Mouse (Mus musculus) kidney, postnatal 4 days (tissue): ENCODE measurements at regions not wholly inside any gene's neighbourhood (a gene's known extent, or its start where the extent isn't known, plus 50 kb on each side); places are given as distances from the start of the nearest gene placed in this dataset.
A peak's percentile ranks its signal among the peaks of the same experiment; 100 is the strongest.

ENCODE experiments used
- DNase-seq, 2 experiments: peaks; one replicate each; pipeline ENCODE4 v3.0.0; 2021; ENCODE audit warnings: mixed read lengths in 2 of 2

GRCm38 (mm10) chr13:16676873-16677272, 665.2 kb downstream of the Inhba start:
- no peak for DNase-seq

- no peak for DNase-seq
These were observed 666.8 kb downstream of the Inhba start for GRCm38 (mm10) chr13:16678246-16679024.

DNA sequence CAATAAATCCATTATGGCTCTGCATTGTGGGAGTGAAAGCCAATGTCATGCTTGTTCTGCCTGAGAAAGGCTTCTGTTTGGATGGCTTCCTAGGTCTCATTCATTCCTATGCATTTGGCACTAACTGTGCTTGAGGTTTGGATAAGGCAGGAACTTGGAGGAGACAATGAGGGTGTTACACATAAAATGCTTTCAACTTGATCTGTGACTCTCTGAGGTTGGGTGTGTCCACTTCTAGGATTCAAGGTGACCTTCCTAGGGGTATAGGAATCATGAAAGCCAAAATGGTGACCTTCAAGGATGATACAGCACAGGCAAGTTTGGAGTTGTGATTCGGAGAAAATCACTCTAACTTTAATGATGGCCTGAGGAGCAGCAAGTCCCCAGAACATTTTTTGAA, 682.5 kb downstream of the Inhba start:
- DNase-seq: no peak

DNA sequence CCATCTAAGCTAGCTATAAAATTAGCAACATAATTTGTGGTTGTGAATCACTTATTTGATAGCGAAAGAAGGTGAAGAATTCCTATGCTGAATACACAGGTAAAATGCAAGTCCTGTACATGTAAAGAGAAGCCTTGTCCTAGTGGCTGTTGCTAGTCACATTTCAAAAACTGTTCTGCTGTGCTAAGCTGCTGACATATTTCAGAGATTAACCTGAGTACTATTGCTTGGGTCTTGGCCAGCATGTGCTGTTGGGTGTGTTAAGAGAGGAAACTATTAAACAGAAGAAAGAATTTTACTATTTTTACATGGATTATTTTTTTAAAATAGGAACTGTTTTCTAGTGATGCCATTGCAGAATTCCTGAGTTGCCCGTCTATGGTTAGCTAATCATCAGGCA, 689.3 kb downstream of the Inhba start:
- no peak for DNase-seq

GRCm38 (mm10) chr13:16702138-16702537, 690.5 kb downstream of the Inhba start:
- DNase-seq: no peak

DNA sequence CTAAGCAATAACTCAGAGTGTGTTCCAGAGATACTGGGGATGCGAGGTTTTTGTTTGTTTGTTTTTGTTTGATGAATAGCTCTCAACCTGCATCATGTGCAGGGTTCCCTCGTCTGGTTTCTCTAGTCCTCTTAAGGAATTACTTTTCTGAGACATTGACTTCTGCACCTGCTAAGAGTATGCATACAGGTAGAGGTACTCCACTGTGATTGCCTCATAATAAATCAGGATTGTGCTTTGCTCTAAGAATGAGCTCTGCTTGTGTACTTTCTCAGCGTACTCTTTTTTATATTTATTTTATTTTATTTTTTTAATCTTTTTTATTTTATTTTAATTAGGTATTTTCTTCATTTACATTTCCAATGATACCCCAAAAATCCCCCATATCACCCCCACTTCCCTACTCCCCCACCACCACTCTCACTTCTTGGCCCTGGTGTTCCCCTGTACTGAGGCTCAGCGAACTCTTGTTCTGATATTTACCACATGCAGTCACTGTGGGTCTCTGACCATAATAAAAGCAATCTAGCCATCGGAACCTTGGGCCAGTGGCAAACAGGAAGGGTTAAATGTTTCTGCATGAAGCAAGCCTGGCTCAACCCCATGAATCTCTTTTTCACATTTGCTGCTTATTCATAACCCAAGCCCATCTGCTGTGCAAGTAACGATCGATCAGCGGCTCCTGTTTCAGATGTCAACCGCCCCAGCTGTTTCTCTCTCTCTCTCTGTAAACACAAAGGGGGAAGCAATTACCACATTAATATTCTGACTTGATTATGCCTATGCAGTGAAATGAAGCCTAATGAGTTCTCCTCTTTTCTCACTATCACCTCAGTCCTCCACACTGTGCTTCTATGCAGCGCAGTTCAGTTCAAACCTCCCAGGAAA, 693.8 kb downstream of the Inhba start:
- DNase-seq: peak in 1 of 2 experiments; percentile 4

DNA sequence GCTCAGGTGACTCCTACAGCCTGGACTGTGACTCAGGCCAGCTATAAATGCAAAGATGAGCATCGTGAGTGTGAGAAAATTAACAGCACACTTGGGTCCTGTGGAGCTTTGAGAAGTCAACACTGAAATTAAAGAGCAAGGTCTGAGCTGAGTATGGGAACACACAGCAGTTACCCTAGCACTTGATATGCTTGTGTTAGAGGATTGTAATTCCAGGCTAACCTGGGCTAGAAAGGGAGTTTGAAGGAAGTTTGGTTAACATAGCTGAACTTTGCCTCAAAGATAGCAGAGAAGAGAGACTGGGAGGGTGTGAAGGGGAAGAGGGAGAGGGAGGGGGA, 694.4 kb downstream of the Inhba start:
- DNase-seq: no peak

GRCm38 (mm10) chr13:16715296-16715960, 703.8 kb downstream of the Inhba start:
- peak in 1 of 2 experiments; percentile 9 for DNase-seq

DNA sequence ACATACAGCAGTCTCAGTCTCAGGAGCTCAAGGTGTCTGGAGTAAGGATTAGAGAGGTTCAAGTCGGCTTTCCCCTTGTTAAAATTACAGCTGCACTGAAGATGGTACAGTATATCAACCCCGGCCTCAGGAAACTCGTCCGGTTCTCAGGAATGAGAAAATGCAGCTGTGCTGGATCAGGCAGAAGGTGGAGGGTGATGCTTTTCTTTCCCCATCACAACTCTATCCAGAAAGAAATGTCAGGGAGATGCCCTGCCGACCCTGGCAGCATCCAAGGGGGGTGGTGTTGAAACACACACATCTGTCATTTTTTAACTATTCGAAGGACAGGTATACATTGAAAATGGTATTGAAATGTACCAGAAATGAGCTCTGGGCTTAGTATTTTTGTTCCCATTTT, 704.7 kb downstream of the Inhba start:
- DNase-seq: peak in 1 of 2 experiments; percentile 6

DNA sequence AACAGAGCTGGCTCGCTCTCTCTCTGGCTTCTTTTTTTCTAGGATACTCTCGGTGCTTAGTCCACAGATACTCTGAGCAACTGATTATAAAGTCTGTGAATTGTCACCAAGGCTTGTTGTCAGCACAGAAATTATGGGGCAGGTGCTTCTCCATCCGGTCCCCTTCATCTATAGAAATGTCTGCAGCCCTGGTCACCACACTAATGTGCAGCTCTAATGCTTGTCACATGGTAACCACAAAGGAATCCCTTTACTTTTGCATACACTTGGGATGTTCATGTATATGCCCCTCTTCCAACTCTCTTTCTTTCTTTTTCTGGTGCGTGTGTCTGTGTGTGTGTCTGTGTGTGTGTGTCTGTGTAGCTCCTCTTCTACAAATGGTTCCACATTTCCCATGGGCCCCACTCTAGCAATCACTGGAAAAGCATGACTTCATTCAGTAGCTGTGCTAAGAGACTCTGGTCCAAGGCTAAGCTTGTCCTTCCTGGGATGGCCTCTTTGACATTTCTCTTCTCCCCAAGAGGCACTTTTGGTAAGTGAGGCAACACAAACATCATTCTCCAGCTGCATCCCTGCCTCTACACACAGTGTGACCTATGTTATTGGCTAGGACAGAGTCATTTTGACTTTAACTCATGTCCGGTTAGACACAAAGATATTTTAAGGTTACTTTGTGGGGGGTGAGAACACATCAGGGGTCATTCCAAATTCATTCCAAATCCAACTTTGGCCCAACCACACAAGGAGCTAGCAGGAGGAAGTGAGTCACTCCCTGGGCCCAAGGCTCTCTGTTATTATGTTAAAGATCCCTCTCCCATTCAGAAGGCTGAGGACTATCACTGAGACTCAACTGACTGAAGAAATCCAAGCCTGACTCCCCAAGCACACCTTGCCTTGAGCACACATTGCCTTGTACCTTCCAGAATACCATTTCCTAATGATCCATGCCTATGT, 705.4 kb downstream of the Inhba start:
- no peak for DNase-seq

GRCm38 (mm10) chr13:16720090-16720489, 708.4 kb downstream of the Inhba start:
- no peak for DNase-seq

- no peak for DNase-seq
These were observed 713.7 kb downstream of the Inhba start for GRCm38 (mm10) chr13:16725350-16725749.

DNA sequence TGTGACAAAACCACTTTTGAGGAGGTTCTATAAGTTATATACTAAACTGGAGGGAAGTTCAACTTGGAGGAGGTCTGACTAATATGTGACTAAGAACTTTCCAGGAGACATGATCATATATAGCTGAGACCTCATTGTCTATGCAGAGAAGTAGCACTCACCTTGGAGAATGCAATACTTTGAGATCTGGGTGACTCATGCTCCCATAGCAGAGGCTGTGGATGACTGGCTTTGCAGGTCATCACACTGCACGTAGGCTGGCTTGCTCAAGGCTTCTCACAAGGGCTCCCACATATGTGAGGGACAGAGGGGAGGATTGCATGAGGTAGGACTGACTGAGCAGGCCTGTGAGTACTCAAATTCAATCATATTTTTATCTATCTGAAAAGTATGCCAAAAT, 726.7 kb downstream of the Inhba start:
- no peak for DNase-seq

DNA sequence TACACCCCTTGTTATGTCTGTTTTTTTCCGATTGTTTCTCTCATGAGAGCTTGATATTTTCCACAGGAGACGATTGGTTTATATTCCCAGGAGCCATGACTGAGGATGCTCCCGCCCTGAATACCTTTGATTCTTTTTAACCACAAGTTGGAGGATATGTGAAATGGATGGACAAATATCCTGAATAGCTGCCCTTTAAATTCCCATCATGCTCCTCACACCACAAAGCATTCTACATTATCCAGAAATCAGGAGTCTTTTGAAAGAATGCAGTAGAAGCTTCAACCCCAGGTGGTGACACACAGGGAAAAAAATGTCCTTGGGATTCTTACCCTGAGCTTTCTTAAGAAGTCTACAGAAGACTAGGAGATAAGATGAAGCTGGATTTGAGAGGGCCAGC, 727.9 kb downstream of the Inhba start:
- DNase-seq: no peak

DNA sequence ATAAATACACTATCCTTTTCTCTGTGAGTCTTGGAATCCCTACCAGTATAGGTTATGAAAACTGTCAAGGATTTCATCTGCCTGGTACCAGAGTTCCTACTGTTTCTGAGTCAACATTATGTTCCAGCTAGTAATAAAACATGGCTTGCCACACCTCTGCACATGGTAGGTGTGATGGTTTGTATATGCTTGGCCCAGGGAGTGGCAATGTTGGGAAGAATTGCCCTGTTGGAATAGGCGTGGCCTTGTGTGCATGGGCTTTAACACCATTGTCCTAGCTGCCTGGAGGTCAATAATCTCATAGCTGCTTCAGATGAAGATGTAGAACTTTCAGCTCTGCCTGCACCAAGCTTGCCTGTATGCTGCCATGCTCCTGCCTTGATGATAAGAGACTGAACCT, 732.6 kb downstream of the Inhba start:
- no peak for DNase-seq

DNA sequence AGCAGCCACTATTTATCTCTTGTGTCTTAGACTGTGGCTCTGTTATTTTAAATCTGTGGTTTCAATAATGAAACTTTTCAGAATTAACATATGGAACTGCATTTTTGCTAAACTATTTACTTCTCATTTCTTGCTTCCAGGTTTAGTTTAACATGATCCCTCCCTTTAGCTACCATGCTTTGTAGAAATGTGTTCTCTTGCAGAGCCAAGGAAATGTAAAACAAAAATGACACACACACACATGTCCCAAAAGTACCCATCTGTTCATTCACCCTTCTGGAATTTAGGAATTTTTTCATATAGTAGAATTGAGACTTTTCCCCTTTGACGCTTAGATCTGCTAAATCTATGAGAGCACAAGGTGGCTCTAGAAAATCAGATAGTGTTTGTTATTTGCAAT, 734.0 kb downstream of the Inhba start:
- no peak for DNase-seq

DNA sequence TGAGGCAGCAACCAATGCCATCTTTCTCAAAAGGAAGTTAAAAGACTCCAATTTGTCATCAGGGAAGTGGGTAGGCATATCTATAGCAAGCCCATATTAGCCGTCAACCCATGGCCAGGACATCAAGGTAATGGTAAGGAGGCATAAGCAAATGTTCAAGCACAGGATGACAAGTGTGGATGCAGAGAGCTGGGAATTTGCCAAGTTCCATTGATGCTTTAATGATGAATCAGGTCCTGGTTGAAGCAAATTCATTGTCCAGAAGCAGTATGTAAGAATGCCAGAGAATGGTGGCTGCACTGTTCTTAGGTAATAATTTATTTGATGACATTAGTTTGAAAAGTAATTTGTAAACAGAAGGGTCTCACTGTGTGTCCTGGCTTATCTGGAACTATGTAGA, 734.8 kb downstream of the Inhba start:
- no peak for DNase-seq

GRCm38 (mm10) chr13:16756264-16756663, 744.6 kb downstream of the Inhba start:
- peak in 1 of 2 experiments; percentile 1 for DNase-seq

GRCm38 (mm10) chr13:16760045-16760444, 748.4 kb downstream of the Inhba start:
- no peak for DNase-seq

GRCm38 (mm10) chr13:16761415-16761814, 749.8 kb downstream of the Inhba start:
- peak; percentile 8 to 34 for DNase-seq

DNA sequence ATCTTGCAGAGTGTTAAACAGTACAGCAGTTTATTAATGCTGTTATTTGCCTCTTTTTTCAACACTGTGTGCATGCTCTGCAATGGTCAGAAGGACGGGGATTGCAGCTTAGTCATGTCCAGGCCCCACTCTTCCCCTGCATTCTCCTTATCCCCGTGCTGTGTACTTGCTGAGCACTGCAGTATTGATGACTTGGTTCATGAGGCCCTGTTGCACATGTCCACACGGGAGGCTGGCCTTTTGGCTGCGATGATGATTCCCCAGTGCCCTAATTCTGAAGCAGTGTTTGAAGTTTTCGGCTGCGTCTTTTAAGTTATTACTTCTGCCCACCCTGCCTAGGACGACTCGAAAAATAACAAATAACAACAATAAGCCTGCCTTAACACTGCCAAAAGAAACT, 750.7 kb downstream of the Inhba start:
- DNase-seq: no peak
